Comparison of ENCODE assay signal across 1 mouse cellular context in the genomic region with DNA sequence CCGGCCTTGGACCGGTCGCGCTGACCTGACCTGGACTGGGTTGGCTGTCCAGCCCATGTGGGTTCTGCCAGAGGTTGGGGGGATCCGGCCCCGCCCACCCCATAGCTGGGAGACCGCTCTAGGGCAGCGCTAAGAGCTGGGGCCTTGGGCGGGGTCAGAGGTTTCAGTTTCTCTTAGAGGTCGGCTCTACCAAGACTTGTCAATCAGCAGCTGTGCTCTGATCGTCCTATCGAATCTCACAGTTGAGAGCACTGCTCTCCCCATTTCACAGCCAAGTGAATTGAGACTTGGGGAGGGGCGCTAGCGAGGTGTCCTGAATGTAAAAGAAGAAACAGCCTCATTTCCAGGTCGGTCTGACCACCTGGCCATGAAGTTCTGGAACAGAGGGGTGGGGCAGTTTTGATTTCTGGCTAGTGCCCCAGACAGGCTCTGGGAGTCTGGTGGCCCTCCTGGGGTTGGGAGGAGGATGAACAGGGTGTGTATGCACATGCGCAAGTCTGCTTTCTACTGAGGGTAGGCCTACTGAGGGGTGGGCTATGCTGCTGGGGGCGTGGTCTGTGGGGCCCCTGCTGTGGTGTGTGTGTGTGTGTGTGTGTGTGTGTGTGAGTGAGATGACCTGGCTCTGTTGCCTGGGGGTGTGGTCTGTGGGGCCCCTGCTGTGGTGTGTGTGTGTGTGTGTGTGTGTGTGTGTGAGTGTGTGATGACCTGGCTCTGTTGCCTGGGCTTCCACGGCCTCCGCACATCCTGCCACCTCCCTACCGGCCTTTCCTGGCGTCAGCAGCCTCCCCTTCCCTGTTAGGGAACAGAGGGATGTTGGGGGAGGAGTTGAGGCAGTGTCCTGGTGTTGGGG.
A peak's percentile ranks its signal among the peaks of the same experiment; 100 is the strongest.
TF ChIP-seq lines count a peak whose summit lies in the region.

No protein-coding gene starts in this region.

TF ChIP-seq in MEL, 35 proteins besides CTCF, POLR2A, EP300 and RAD21:
- TF ChIP-seq NRF1 (IDR thresholded peaks at IDR 0.05; ENCODE audit: insufficient read depth, low read depth, low read length, poor library complexity, severe bottlenecking) (peak; percentile 73), ETS1 (IDR thresholded peaks at IDR 0.05; ENCODE audit: low read depth, low read length) (peak; percentile 52), MEF2A (IDR thresholded peaks at IDR 0.05; ENCODE audit: extremely low read depth, insufficient replicate concordance, low read depth, low read length, poor library complexity, severe bottlenecking) (no peak), MXI1 (IDR thresholded peaks at IDR 0.05; ENCODE audit: low read depth, low read length) (peak; percentile 49), MAX (IDR thresholded peaks at IDR 0.05; ENCODE audit: low read length) (no peak), NELFE (IDR thresholded peaks at IDR 0.05; ENCODE audit: low read depth, low read length) (peak; percentile 4; the same call in 1 of the 2 replicates)
